Mouse (Mus musculus) hindbrain, embryonic 12.5 days (tissue): Measurements from ENCODE around the gene Rundc1. TPM values are rescaled to one million over a fixed set of nuclear protein-coding genes. Genes with fewer than 3 reads are reported as not detected.
"Not testable (repeated sequence)": the region's sequence is repeated elsewhere in the genome, so short reads cannot be mapped to it uniquely, and the experiment has no call there.

Source experiments
- ATAC-seq: fragments of 200-750 bp; cut with Nextera tagmentation; 2 replicates; pipeline ENCODE4 v1.8.0; 2017; ENCODE audit warnings: moderate TSS enrichment; ENCODE audit not compliant: low FRiP score
- H3K27ac ChIP-seq: fragments of 300-500 bp; sonication (generic); 2 replicates; pipeline ENCODE4 v1.5.1; 2016; ENCODE audit warnings: mild to moderate bottlenecking
- H3K27me3 ChIP-seq: fragments of 300-500 bp; sonication (generic); 2 replicates; pipeline ENCODE4 v1.6.1; 2016; ENCODE audit warnings: mild to moderate bottlenecking
- H3K36me3 ChIP-seq: fragments of 300-500 bp; sonication (generic); 2 replicates; pipeline ENCODE4 v1.6.1; 2016; ENCODE audit warnings: mild to moderate bottlenecking
- H3K4me1 ChIP-seq: fragments of 300-500 bp; sonication (generic); 2 replicates; pipeline ENCODE4 v1.6.1; 2016
- H3K4me2 ChIP-seq: fragments of 300-500 bp; sonication (generic); replicated peaks from 2 replicates; pipeline ENCODE4 v1.6.1; 2016; ENCODE audit warnings: mild to moderate bottlenecking
- H3K4me3 ChIP-seq: fragments of 300-500 bp; sonication (generic); 2 replicates; pipeline ENCODE4 v1.5.1; 2016; ENCODE audit warnings: mild to moderate bottlenecking
- H3K9ac ChIP-seq: fragments of 300-500 bp; sonication (generic); 2 replicates; pipeline ENCODE4 v1.6.1; 2016; ENCODE audit warnings: mild to moderate bottlenecking, moderate library complexity
- H3K9me3 ChIP-seq: fragments of 300-500 bp; sonication (generic); replicated peaks from 2 replicates; pipeline ENCODE4 v1.6.1; 2016; ENCODE audit warnings: mild to moderate bottlenecking
- WGBS: fragments of 180-500 bp; shearing (Covaris S2); methylation state at CpG from one replicate; pipeline ENCODE4 v1.1.7; 2016; 5-methylcytosine and 5-hydroxymethylcytosine counted together
- polyA plus RNA-seq: library from polyadenylated mRNA; unstranded; fragments of >200 nt; fragmentation: Nextera tagmentation; extraction: Ambion mirVana; gene quantifications from 2 replicates; pipeline ENCODE4 v1.2.1, GENCODE M21; 2016

The Rundc1 gene
- polyA plus RNA-seq, 1 experiment from 2014 or later: 27.6 TPM

- Histone ChIP-seq H3K4me1 (peaks cover 52% of the 10 kb centered on the region), H3K9me3 (no peaks in the 10 kb centered on the region), H3K36me3 (peaks cover 53% of the 10 kb centered on the region), H3K27me3 (no peaks in the 10 kb centered on the region), H3K27ac (peak overlapping the region; percentile 63; the same call in 1 of the 2 replicates), H3K9ac (no peak overlapping the region; the same call in 1 of the 2 replicates), H3K4me2 (peak overlapping the region; percentile 83), H3K4me3 (no peak overlapping the region)
- 62% methylated on average over 14 of the region's 14 CpGs for WGBS
- ATAC-seq: no peak
These were observed 37.3 kb downstream of the Rundc1 start for GRCm38 (mm10) chr11:101462141-101462540.

- Histone ChIP-seq H3K4me1 (peaks cover 58% of the 10 kb centered on the region), H3K4me3 (peak overlapping the region; percentile 92), H3K9me3 (no peaks in the 10 kb centered on the region), H3K36me3 (peaks cover 46% of the 10 kb centered on the region), H3K9ac (no peak overlapping the region; the same call in 1 of the 2 replicates), H3K4me2 (peak overlapping the region; percentile 83), H3K27me3 (no peaks in the 10 kb centered on the region), H3K27ac (peak overlapping the region; percentile 94)
- 0 out of 2 replicates have a peak, but pooled peaks have one; percentile 46 for ATAC-seq
- 31% methylated on average over 13 of the region's 13 CpGs for WGBS
These were observed 37.9 kb downstream of the Rundc1 start for GRCm38 (mm10) chr11:101462583-101463440.

GRCm38 (mm10) chr11:101464211-101465100 is 39.6 kb downstream of the Rundc1 start, which contains the start of gene Rnd2:
Rnd2 (plus strand) TSS chr11:101464999.
- no peaks in the 10 kb centered on the region for H3K9me3 ChIP-seq
- H3K27ac ChIP-seq: peak within 1 kb of the TSS; percentile 94
- peak within 1 kb of the TSS; percentile 83 for H3K4me2 ChIP-seq
- H3K9ac ChIP-seq: peak within 1 kb of the TSS; percentile 91
- peak; percentile 2; the same call in 1 of the 2 replicates for ATAC-seq
- H3K4me1 ChIP-seq: peaks cover 60% of the 10 kb centered on the region
- peak within 1 kb of the TSS; percentile 92 for H3K4me3 ChIP-seq
- H3K36me3 ChIP-seq: peaks cover 31% of the 10 kb centered on the region
- no peaks in the 10 kb centered on the region for H3K27me3 ChIP-seq
- WGBS: 12% methylated on average over 12 of the region's 12 CpGs

GRCm38 (mm10) chr11:101465101-101465868 is 40.4 kb downstream of the Rundc1 start:
- Histone ChIP-seq H3K36me3 (peaks cover 22% of the 10 kb centered on the region), H3K27me3 (no peaks in the 10 kb centered on the region), H3K4me3 (peak overlapping the region; percentile 92), H3K4me2 (peak overlapping the region; percentile 83), H3K9ac (peak overlapping the region; percentile 91), H3K9me3 (no peaks in the 10 kb centered on the region), H3K4me1 (peaks cover 60% of the 10 kb centered on the region), H3K27ac (peak overlapping the region; percentile 94)
- WGBS: under 1% methylated on average over 51 of the region's 51 CpGs
- peak; percentile 38 for ATAC-seq

- Histone ChIP-seq H3K4me1 (peaks cover 66% of the 10 kb centered on the region), H3K27me3 (no peaks in the 10 kb centered on the region), H3K4me2 (peak within 1 kb of the TSS; percentile 83), H3K9ac (peak within 1 kb of the TSS; percentile 91), H3K27ac (peak within 1 kb of the TSS; percentile 94), H3K9me3 (no peaks in the 10 kb centered on the region), H3K4me3 (peak within 1 kb of the TSS; percentile 92), H3K36me3 (peaks cover 24% of the 10 kb centered on the region)
- WGBS: 1% methylated on average over 60 of the region's 60 CpGs
- peak; percentile 45 for ATAC-seq
These were observed 41.1 kb downstream of the Rundc1 start, which contains the start of gene Vat1 for GRCm38 (mm10) chr11:101465869-101466551. Vat1 (minus strand) TSS chr11:101466230.

GRCm38 (mm10) chr11:101466552-101466950 is 41.7 kb downstream of the Rundc1 start:
- 58% methylated on average over 5 of the region's 5 CpGs for WGBS
- H3K4me3 ChIP-seq: peak overlapping the region; percentile 92
- peaks cover 69% of the 10 kb centered on the region for H3K4me1 ChIP-seq
- H3K9ac ChIP-seq: peak overlapping the region; percentile 91; the same call in 1 of the 2 replicates
- H3K27ac ChIP-seq, H3K9me3 ChIP-seq, H3K27me3 ChIP-seq, ATAC-seq: not testable (repeated sequence)
- H3K4me2 ChIP-seq: peak overlapping the region; percentile 83
- H3K36me3 ChIP-seq: peaks cover 23% of the 10 kb centered on the region

- Histone ChIP-seq H3K36me3 (peaks cover 12% of the 10 kb centered on the region; the same call in 1 of the 2 replicates), H3K4me3 (peak overlapping the region; percentile 78)
- WGBS: 1% methylated on average over 54 of the region's 54 CpGs
These were observed 42.8 kb downstream of the Rundc1 start for GRCm38 (mm10) chr11:101467477-101468262.

GRCm38 (mm10) chr11:101468263-101468688 is 43.4 kb downstream of the Rundc1 start:
- Histone ChIP-seq H3K27ac (peak overlapping the region; percentile 93), H3K27me3 (no peaks in the 10 kb centered on the region), H3K4me1 (peaks cover 69% of the 10 kb centered on the region), H3K4me2 (peak overlapping the region; percentile 74), H3K4me3 (peak overlapping the region; percentile 78), H3K9ac (peak overlapping the region; percentile 94), H3K9me3 (no peaks in the 10 kb centered on the region), H3K36me3 (peaks cover 11% of the 10 kb centered on the region; the same call in 1 of the 2 replicates)
- peak; percentile 42 for ATAC-seq
- under 1% methylated on average over 29 of the region's 31 CpGs for WGBS

More at GRCm38 (mm10) chr11:101467477-101468262, 42.8 kb downstream of the Rundc1 start:
- ATAC-seq: peak; percentile 69
- peak overlapping the region; percentile 94 for H3K9ac ChIP-seq
- no peaks in the 10 kb centered on the region for H3K27me3 ChIP-seq
- H3K4me1 ChIP-seq: peaks cover 71% of the 10 kb centered on the region
- H3K4me2 ChIP-seq: peak overlapping the region; percentile 74
- H3K9me3 ChIP-seq: no peaks in the 10 kb centered on the region
- H3K27ac ChIP-seq: peak overlapping the region; percentile 93

- no peak; the same call in 1 of the 2 replicates for ATAC-seq
- Histone ChIP-seq H3K36me3 (peaks cover 11% of the 10 kb centered on the region; the same call in 1 of the 2 replicates), H3K27ac (peak overlapping the region; percentile 93), H3K9ac (peak overlapping the region; percentile 94), H3K9me3 (no peaks in the 10 kb centered on the region), H3K27me3 (no peaks in the 10 kb centered on the region), H3K4me1 (peaks cover 64% of the 10 kb centered on the region), H3K4me3 (peak overlapping the region; percentile 78), H3K4me2 (peak overlapping the region; percentile 74)
- under 1% methylated on average over 13 of the region's 13 CpGs for WGBS
These were observed 43.8 kb downstream of the Rundc1 start for GRCm38 (mm10) chr11:101468731-101469130.

GRCm38 (mm10) chr11:101469155-101469554 is 44.3 kb downstream of the Rundc1 start:
- Histone ChIP-seq H3K4me2 (peak overlapping the region; percentile 74), H3K27me3 (no peaks in the 10 kb centered on the region), H3K9ac (peak overlapping the region; percentile 94), H3K4me3 (peak overlapping the region; percentile 78), H3K27ac (no peak overlapping the region), H3K9me3 (no peaks in the 10 kb centered on the region), H3K36me3 (peaks cover 11% of the 10 kb centered on the region; the same call in 1 of the 2 replicates), H3K4me1 (peaks cover 62% of the 10 kb centered on the region)
- WGBS: 55% methylated on average over 4 of the region's 4 CpGs
- no peak for ATAC-seq
